Mouse (Mus musculus): ENCODE data around the gene Mpv17.

The Mpv17 gene

DNA sequence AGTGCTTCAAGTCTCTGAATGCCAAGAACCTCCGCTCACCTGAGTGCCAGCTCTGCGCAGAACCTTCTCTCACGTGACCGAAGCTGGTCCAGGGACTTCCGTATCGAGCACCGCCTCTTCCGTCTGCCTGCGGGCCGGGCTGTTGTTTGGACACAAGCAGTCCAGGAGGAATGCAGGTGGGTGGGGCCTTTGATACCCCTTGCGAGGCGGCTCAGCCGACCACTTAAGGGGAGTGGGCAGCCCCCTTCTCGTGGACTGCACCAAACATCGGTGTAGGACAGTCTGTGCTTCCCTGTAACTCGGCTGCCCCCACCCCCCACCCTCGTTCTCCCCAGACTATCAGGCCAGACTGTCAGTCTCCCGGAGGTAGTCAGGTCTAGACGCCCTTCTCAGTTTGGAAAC is at the start of gene Mpv17:
Gene Mpv17, minus strand, starts transcription at position 100 of the 402 bp plus-strand sequence.
- DNase-seq (ENCODE audit: low read depth in 2 of 2, low spot score in 2 of 2) = peak; percentile 41 to 57

DNA sequence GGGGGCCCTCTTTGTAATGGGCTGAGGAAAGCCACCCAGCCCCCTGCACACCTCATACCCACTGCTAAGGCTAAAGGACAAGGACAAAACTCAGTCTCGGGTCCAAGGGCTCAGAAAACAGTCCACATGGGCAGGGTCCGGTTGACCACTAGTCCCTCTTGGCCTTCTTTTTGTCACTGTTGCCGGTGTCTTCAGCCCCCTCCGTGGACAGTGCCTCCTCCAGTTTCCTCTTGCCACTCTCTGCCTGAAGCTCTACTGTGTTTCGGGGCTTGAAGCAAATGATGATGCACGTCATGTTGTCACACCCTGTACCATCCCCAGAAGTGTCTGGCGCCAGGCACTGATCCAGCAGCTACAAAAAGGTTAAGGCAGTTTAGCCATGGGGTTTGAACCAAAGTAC is 48.9 kb upstream of the Mpv17 start:
- no peak for DNase-seq (ENCODE audit: low read depth in 2 of 2, low spot score in 2 of 2)

DNA sequence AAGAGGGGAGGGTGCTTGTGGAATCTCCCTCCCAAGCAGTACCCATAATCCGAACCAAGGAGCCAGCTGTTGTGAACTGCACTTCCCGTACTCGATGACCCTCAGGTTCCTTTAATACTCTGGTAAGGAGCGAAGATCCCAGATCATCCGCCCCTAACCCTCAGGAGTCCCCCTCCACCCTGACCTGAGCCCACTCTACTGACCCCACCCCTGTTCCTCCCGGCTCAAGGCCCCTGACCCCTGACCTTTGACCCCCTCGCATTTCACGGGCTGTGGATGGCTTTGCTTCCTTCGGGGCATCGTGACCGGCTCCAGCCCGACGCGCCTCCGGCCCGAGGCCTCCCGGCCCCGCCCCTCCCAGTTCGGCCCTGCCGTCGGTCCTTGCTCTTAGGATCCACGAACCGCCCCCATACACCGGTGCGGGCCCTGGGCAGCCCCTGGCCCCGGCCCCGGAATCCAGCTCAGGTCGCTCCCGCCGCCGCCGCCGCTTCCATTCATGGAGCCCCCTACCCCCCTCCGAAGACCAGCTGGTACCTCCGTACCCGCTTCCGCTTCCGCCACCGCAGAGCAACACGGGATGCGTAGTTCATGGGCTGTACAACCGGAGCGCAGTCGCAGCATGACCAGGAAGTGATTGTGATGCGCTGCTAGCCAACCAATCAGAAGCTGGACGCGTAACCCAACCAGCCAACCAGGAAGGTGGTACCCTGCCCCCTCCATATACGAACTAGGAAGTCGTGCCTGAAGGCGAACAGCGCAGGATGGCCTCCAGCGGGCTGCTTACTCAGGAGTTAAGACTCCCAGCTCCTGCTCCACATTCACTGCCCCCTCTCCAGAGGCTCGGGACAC is 47.9 kb upstream of the Mpv17 start, which contains the start of gene Zfp513:
Gene Zfp513, minus strand, starts transcription at position 562 of the 849 bp plus-strand sequence.
- peak; percentile 89 to 90 for DNase-seq (ENCODE audit: low read depth in 2 of 2, low spot score in 2 of 2)

DNA sequence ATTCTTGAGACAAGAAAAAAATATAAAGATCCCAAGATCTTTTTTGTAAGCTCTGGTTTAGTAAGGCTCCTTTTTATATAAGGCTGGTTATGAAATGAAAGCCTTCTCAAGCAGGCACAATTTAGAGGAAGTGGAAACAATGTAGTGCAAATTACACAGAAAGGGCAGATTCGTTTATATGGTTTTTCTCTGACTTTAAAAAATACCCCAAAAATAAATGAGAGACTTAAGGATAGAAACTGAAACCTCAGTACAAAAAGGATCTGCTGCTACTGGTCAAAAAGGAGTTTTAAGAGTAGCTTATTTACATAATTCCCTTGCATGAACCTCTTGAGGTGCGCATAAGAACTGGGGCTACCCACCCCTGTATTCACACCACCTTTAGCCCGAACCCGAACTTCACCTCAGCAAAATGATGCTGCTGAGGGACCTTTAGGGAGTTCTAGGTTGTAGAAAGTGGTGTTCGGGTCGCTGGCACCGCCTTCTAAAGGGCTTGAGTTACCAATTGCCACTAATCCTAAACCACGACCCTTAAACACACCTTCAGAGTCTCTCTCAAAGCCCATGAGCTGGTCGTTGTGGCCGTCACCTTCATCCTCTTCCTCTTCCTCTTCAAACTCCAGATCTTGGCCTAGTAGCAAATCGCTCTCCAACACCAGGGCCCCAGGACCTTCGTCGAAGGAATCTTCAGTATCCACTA is 47.1 kb upstream of the Mpv17 start:
- DNase-seq (ENCODE audit: low read depth in 2 of 2, low spot score in 2 of 2) = no peak

DNA sequence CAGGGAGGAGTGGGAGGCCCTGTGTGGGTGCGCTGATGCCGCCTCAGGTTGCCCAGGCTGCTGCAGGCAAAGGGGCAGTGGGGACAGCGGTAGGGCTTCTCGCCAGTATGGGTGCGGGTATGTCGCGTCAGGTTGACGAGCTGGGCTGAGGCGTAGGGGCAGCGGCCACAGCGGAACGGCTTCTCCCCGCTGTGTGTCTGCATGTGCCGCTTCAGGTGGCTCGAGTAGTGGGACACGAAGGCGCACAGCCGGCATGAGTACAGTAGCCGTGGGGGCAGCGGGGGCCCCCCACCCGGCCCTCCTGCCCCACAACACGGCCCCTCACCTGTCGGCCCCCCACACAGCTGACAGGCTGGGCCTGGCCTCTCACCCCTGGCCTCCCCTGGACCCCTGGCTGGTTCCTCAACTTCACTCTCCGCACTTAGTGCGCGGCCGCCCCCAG is 46.3 kb upstream of the Mpv17 start:
- no peak for DNase-seq (ENCODE audit: low read depth in 2 of 2, low spot score in 2 of 2)

DNA sequence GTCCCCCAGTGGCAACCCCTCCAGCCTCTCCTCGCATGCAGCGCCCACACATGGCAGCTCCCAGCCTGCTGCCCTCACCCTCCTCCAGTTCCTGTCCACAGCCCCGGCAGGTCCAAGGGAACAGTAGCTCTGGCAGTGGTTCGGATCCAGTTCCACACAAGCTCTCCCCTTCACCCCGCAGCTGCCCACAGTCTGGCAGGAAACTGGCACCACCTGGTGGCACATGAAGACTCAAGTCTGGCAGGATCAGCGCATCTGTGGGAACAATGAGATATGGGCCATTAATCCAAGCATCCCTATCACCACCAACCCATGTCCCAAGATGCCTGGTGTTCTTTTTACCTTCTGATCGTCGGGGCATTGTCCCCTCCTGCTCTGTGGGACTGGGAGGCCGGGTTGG is 45.8 kb upstream of the Mpv17 start:
- DNase-seq (ENCODE audit: low read depth in 2 of 2, low spot score in 2 of 2) = no peak

DNA sequence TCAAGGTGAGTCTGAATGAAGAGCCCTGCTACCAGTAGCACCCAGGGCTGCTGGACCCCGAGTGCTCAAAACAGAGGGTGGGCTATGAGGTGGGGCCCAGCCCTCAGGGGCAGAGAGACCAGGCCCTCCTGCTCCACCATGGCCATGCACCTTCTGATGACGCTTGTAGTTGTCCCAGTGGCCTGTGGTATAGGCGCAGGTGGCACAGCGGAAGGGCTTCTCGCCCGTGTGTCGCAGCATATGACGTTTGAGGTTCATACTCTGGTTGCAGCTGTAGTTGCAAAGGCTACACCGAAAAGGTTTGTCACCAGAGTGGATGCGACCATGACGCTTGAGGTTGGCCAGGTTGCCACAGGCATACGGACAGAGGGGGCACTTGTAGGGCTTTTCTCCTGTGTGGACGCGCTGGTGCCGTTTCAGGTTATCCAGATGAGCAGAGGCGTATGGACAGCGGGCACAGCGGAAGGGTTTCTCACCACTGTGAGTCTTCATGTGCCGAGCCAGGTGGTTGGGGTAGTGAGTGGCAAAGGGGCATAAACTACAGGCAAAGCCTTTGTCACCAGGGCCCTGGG is 45.4 kb upstream of the Mpv17 start:
- DNase-seq (ENCODE audit: low read depth in 2 of 2, low spot score in 2 of 2) = no peak

DNA sequence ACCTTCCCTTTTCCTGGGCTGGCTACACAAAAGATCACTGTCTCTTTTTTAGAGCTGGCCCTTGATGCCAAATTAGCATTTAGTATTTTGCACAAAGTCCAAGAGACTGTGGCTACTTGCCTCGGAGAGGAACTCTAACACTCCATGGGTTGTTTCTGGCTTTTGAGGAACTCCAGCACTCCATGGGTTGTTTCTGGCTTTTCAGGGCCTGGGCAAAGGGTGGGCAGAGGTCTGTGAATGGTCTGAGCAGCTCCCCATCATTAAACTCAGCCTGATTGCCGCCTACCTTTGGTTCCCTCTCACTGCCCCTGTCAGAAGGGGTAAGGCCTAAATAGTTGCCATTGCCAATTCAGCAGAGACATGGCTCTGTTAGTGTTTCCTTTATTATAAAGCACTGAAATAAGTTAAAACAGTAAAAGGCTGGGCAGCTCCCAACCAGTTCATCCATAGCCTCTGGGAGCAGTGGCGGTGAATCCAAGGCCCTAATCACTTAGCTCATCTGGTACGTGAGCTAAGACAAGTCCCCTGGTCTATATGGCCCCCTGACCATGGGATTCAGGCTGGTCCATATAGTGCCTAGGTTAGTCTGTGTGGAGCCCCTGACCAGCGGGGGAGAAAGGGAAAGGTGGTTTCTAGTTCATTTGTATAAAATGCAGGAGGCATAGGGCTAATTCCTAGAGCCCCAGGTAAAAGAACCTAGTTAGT is 44.7 kb upstream of the Mpv17 start:
- no peak for DNase-seq (ENCODE audit: low read depth in 2 of 2, low spot score in 2 of 2)

DNA sequence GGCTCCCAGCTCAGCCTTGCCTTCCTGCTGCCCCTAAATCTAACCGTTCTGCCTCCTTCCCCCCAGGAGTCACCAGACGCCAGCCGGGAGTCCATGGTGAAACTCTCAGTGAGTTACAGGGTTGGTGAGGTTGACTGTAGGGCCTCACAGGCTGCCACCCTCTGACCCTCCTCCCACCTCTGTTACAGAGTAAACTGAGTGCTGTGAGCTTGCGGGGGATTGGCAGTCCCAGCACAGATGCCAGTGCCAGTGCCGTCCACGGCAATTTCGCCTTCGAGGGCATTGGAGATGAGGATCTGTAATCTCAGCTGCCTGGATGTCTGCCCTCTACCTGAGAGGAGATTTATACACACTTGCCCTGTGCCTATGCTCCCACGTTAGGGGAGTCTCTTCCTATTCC is 44.1 kb upstream of the Mpv17 start:
- DNase-seq (ENCODE audit: low read depth in 2 of 2, low spot score in 2 of 2) = no peak

DNA sequence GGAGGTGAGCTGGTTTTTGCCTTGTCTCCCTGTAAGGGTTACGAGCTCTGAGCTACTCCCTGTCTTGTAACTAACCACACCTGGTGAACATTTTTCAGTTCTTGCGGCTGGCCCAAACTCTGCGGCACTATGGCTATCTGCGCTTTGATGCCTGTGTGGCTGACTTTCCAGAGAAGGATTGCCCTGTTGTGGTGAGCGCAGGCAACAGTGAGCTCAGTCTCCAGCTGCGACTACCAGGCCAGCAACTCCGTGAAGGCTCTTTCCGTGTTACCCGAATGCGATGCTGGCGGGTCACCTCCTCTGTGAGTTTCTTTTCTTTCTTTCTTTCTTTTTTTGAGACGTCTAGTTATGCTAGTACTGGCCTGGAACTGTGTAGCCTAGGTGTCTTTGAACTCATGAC is 43.0 kb upstream of the Mpv17 start:
- DNase-seq (ENCODE audit: low read depth in 2 of 2, low spot score in 2 of 2) = no peak

DNA sequence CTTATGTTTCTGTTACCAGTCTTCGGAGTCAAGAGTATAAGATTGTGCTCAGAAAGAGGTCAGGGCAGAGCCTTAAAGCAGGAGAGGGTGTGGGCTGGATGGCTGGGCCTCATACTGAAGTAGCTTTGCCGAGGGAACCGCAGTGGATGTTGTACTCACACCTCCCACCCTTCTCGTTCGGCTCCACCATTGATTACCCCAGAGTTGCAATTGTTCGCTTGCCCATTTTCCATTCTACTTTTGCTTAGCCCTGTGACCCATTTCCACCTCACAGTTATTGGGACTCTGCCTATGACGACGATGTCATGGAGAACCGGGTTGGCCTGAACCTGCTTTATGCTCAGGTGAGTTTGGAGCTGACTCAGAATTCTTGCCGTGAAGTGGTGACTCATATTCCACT is 42.2 kb upstream of the Mpv17 start:
- DNase-seq (ENCODE audit: low read depth in 2 of 2, low spot score in 2 of 2) = no peak

DNA sequence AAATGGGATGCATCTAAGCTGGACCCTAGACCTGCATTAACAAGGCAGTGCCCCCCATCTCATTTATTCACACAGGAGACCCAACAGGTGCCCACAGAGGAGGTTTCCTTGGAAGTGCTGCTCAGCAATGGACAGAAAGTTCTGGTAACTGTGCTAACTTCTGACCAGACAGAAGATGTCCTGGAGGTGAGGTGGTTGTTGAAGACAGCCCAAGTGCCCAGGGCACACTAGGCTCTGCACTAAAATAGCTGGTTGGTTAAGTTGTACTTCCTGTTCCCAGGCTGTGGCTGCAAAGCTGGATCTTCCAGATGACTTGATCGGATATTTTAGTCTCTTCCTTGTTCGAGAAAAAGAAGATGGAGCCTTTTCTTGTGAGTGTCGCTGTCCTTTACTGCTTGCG is 41.6 kb upstream of the Mpv17 start:
- no peak for DNase-seq (ENCODE audit: low read depth in 2 of 2, low spot score in 2 of 2)

DNA sequence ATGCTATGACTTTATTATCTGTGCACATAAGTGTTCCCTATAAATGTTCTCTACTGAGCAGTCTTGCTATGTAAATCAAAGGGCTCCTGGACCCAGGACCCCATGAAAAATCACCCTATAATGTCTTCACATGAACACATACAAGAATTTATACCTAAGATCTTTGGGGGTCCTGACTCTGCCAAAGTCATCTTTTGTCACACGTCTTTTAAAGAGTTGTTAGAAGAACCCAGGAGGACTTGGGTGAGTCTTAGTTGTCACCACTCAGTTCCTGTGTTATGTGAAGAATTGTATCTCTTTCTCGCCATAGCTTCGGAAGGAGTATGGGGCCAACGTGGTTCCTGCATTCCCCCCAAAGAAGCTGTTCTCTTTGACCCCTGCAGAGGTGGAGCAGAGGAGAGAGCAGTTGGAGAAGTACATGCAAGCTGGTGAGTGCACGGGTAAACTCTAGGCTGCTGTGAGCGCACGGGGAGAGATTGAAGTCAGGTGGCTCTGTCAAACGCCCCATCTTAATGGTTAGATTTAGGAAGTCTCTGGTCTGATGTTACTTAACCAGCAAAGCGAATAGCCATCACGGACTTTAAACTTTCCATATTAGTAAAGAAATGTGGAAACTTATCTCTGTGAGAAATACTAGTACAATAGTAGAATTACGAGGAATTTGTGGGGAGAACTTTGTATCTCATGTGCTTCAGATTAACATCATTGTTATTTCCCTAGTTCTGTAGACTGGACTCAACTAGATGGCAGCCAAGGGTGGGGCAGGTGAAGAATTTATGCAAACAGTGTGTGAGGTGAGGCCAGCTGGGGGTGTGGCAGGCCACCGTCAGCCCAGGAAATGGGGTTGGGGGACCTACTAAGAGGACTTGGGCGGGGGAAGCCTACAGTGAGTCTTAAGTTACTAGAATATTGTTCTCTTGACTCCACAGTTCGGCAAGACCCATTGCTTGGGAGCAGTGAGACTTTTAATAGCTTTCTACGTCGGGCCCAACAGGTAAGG is 40.7 kb upstream of the Mpv17 start:
- DNase-seq (ENCODE audit: low read depth in 2 of 2, low spot score in 2 of 2) = no peak

DNA sequence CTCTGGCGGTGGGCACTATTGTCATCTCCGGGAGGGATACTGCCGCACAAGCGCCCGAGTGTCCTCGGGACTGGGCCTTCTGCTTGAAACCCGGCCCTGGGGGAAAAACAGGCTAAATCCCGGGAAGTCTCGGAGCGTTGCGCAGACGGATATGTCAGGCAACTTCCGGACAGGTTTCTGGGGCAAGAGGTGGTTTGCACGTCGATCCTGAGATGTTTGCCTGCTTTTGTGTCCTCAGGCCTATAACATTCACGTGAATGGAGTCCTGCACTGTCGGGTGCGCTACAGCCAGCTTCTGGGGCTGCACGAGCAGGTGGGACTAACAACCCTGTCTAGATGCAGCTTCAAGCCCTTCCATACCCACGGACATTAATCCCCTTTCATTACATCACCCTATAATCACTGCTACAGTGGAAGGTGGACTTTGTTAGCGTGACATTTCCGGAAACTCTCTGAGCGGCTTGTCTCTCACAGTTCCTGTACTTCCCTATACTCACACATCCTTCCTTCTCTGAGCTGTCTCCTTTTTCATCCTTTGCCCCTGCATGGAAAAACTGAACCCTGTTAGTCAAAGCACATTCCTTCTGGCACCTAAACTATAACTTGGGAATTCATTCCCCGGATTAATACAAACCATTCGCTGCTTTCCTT is 39.7 kb upstream of the Mpv17 start:
- DNase-seq (ENCODE audit: low read depth in 2 of 2, low spot score in 2 of 2) = no peak

DNA sequence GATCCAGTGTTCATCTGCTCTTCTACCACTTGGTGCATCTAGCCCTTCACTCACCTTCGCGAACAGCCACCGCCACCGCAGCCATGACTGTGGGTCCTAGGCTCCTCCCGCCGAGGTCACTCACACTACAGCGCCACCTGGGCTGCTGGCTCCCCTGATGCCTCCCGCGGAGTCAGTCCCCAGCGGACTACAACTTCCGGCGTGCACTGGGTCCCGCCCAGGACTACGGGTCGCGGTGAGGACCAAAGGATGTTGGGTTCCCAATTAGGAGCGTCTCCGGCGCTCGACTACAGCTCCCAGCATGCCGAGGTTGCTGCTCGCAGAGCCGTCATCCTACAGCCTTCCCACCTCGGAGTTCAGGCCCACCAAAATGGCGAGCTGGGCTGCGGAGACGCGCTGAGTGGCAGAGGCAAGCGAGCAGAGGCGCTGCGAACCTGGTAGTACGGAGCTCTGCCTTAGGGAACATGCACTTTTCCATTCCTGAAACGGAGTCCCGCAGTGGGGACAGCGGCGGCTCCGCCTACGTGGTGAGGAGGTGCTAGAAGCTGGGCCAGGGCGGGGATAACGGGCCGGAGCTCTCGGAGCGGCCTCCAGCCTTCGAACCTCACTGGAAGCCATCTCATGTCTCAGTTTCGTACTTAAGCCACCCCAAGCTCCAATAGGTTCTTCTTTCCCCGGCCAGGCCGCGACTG is 39.0 kb upstream of the Mpv17 start, which contains the start of the genes Snx17 and Eif2b4:
Gene Snx17, plus strand, starts transcription at position 289 of the 692 bp plus-strand sequence.
Gene Eif2b4, minus strand, starts transcription at position 492 of the 692 bp plus-strand sequence.
- DNase-seq (ENCODE audit: low read depth in 2 of 2, low spot score in 2 of 2) = peak; percentile 99

DNA sequence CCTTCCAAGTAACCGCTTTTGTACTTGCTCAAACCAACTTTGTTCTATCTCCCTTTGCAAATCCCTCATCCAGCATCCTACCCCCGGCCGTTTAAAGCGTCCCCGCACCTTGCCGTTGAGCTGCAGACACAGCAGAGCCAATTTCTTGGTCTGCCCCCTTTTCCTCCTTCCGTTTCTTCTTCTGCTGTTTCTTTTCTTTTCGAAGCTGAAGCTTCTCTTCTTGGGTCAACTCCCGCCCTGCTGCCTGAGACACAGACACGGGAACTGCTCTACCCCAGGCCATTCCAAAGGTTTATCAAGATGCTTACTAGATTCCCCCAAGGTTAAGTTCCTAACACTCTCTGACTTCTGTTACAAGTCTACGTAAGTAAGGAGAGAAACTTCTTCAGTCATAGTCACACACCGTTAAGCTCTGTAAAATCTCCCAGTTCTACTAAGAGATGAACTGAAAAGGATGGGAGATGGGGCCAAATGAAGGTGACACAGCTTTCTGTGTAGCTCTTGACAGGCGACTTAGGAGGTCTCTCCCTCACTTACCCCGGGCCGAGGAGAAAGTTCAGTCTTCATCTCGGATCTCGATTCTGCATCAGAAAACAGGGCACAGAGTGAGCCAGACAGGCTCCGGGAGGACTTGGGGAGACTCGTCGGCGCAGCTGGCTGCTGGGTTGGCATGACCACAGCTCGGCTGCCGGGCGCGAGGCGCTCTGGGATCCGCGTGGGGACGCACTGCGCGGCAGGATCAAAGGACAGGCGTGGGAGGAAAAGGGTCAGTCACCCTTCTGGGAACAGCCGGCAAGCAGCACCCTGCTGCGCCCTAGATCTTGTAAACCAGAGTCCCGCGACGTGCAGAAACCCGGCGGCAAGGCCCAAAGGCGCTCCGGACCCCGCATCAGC is 38.2 kb upstream of the Mpv17 start:
- DNase-seq (ENCODE audit: low read depth in 2 of 2, low spot score in 2 of 2) = no peak

DNA sequence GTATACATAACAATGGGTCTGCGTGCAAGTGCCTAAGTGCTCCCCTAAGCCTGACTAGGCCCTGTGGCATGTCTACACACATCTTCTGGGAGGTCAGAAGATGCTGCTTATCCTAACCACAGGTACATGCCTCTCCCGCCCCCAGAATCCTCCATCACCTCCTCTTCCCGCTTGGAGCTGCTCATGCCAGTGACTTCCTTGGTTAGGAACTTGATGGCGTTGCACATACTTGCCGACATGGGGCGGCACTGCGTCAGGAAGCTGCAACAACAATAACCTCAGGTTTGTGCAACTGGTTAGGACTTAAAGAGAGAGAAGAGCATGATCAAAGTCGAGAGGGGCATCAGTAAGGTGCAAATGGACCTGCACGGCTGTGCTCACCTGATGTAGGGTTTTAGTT is 36.1 kb upstream of the Mpv17 start:
- DNase-seq (ENCODE audit: low read depth in 2 of 2, low spot score in 2 of 2) = no peak
